Mouse (Mus musculus): ENCODE measurements around the gene Bricd5. TPM values are rescaled to one million over a fixed set of nuclear protein-coding genes. Genes with fewer than 3 reads are reported as not detected.

The Bricd5 gene
- total and polyA plus RNA-seq, 2 experiments from 2014 or later, result 0.95 TPM; not detected in 1

GRCm38 (mm10) chr17:24474557-24474956 lies 873 bp downstream of the Bricd5 start:
- Histone ChIP-seq H3K9ac (replicated peaks; ENCODE audit: low read length, poor library complexity, severe bottlenecking) (no peak overlapping the region), H3K4me3 (ENCODE audit: low read depth, low read length) (no peak overlapping the region), H3K4me1 (ENCODE audit: insufficient read depth, low read length) (peaks cover 20% of the 10 kb centered on the region), H3K4me2 (ENCODE audit: low read depth, low read length, poor library complexity, severe bottlenecking) (no peak overlapping the region), H3K36me3 (ENCODE audit: insufficient read depth, low read length) (peaks cover 35% of the 10 kb centered on the region), H3K27ac (ENCODE audit: low read depth, low read length) (no peak overlapping the region), H3K9me3 (ENCODE audit: low read length) (no peaks in the 10 kb centered on the region), H3K27me3 (ENCODE audit: insufficient read depth, low read length) (no peaks in the 10 kb centered on the region)
- 82% methylated on average over 5 of the region's 5 CpGs for WGBS
- no peak for TF ChIP-seq CTCF (IDR thresholded peaks at IDR 0.05)
- DNase-seq (ENCODE audit: low spot score), result peak; percentile 54
- ATAC-seq (ENCODE audit: low FRiP score), result no peak

GRCm38 (mm10) chr17:24475586-24475985 lies 1.9 kb downstream of the Bricd5 start:
- TF ChIP-seq CTCF (IDR thresholded peaks at IDR 0.05), result no peak
- ATAC-seq (ENCODE audit: low FRiP score), result no peak
- Histone ChIP-seq H3K9me3 (ENCODE audit: low read length) (no peaks in the 10 kb centered on the region), H3K9ac (replicated peaks; ENCODE audit: low read length, poor library complexity, severe bottlenecking) (no peak overlapping the region), H3K27me3 (ENCODE audit: insufficient read depth, low read length) (no peaks in the 10 kb centered on the region), H3K36me3 (ENCODE audit: insufficient read depth, low read length) (peaks cover 35% of the 10 kb centered on the region), H3K4me2 (ENCODE audit: low read depth, low read length, poor library complexity, severe bottlenecking) (no peak overlapping the region), H3K4me3 (ENCODE audit: low read depth, low read length) (no peak overlapping the region), H3K4me1 (ENCODE audit: insufficient read depth, low read length) (peaks cover 20% of the 10 kb centered on the region), H3K27ac (ENCODE audit: low read depth, low read length) (no peak overlapping the region)
- 93% methylated on average over 6 of the region's 6 CpGs for WGBS
- no peak for DNase-seq (ENCODE audit: low spot score)

- TF ChIP-seq CTCF (IDR thresholded peaks at IDR 0.05), result no peak
Observed at GRCm38 (mm10) chr17:24476022-24476776, 2.5 kb downstream of the Bricd5 start.

GRCm38 (mm10) chr17:24477053-24477984 lies 3.6 kb downstream of the Bricd5 start:
- H3K9ac ChIP-seq (replicated peaks; ENCODE audit: low read length, poor library complexity, severe bottlenecking), result peak overlapping the region; percentile 69; the same call in 1 of the 2 replicates
- no peaks in the 10 kb centered on the region for H3K27me3 ChIP-seq (ENCODE audit: insufficient read depth, low read length)
- no peak overlapping the region for H3K27ac ChIP-seq (ENCODE audit: low read depth, low read length)
- peaks cover 35% of the 10 kb centered on the region for H3K36me3 ChIP-seq (ENCODE audit: insufficient read depth, low read length)
- 0 out of 2 replicates have a peak overlapping the region, but pooled peaks have one; percentile 56 for H3K4me3 ChIP-seq (ENCODE audit: low read depth, low read length)
- no peaks in the 10 kb centered on the region for H3K9me3 ChIP-seq (ENCODE audit: low read length)
- DNase-seq (ENCODE audit: low spot score) (no peak), ATAC-seq (ENCODE audit: low FRiP score) (no peak)
- H3K4me2 ChIP-seq (ENCODE audit: low read depth, low read length, poor library complexity, severe bottlenecking), result peak overlapping the region; percentile 77
- TF ChIP-seq CTCF (IDR thresholded peaks at IDR 0.05), result no peak
- 92% methylated on average over 20 of the region's 20 CpGs for WGBS
- peaks cover 12% of the 10 kb centered on the region for H3K4me1 ChIP-seq (ENCODE audit: insufficient read depth, low read length)

More at GRCm38 (mm10) chr17:24476022-24476776, 2.5 kb downstream of the Bricd5 start:
- 92% methylated on average over 10 of the region's 10 CpGs for WGBS
- DNase-seq (ENCODE audit: low spot score) (no peak), ATAC-seq (ENCODE audit: low FRiP score) (no peak)
- Histone ChIP-seq H3K27me3 (ENCODE audit: insufficient read depth, low read length) (no peaks in the 10 kb centered on the region), H3K27ac (ENCODE audit: low read depth, low read length) (no peak overlapping the region), H3K9me3 (ENCODE audit: low read length) (no peaks in the 10 kb centered on the region), H3K4me2 (ENCODE audit: low read depth, low read length, poor library complexity, severe bottlenecking) (no peak overlapping the region), H3K9ac (replicated peaks; ENCODE audit: low read length, poor library complexity, severe bottlenecking) (no peak overlapping the region), H3K4me1 (ENCODE audit: insufficient read depth, low read length) (peaks cover 20% of the 10 kb centered on the region), H3K4me3 (ENCODE audit: low read depth, low read length) (no peak overlapping the region), H3K36me3 (ENCODE audit: insufficient read depth, low read length) (peaks cover 35% of the 10 kb centered on the region)

GRCm38 (mm10) chr17:24477985-24478600 lies 4.4 kb downstream of the Bricd5 start:
- peak overlapping the region; percentile 32; the same call in 1 of the 2 replicates for H3K27ac ChIP-seq (ENCODE audit: low read depth, low read length)
- ATAC-seq (ENCODE audit: low FRiP score) (no peak), DNase-seq (ENCODE audit: low spot score) (no peak)
- H3K4me3 ChIP-seq (ENCODE audit: low read depth, low read length), result peak overlapping the region; percentile 56
- TF ChIP-seq CTCF (IDR thresholded peaks at IDR 0.05), result no peak
- peak overlapping the region; percentile 77 for H3K4me2 ChIP-seq (ENCODE audit: low read depth, low read length, poor library complexity, severe bottlenecking)
- no peaks in the 10 kb centered on the region for H3K27me3 ChIP-seq (ENCODE audit: insufficient read depth, low read length)
- peaks cover 35% of the 10 kb centered on the region for H3K36me3 ChIP-seq (ENCODE audit: insufficient read depth, low read length)
- WGBS, result 50% methylated on average over 11 of the region's 11 CpGs
- H3K9ac ChIP-seq (replicated peaks; ENCODE audit: low read length, poor library complexity, severe bottlenecking), result peak overlapping the region; percentile 69
- H3K4me1 ChIP-seq (ENCODE audit: insufficient read depth, low read length), result peaks cover 6% of the 10 kb centered on the region
- H3K9me3 ChIP-seq (ENCODE audit: low read length), result no peaks in the 10 kb centered on the region

Data from midbrain, postnatal 0 days (tissue).